Mouse (Mus musculus) common myeloid progenitor, adult 5-6 weeks (primary cell): Measurements from ENCODE around the gene 1110051M20Rik. TPM values are rescaled to one million over a fixed set of nuclear protein-coding genes. Genes with fewer than 3 reads are reported as not detected.
"Not testable (repeated sequence)": the region's sequence is repeated elsewhere in the genome, so short reads cannot be mapped to it uniquely, and the experiment has no call there.

Experiments used
- ATAC-seq: replicated peaks from 2 replicates; pipeline ENCODE4 v1.8.0; 2016; ENCODE audit warnings: low read depth, mild to moderate bottlenecking, moderate TSS enrichment, inconsistent platforms; ENCODE audit not compliant: poor library complexity, severe bottlenecking
- total RNA-seq: library from RNA; stranded (forward); fragments of 200-1000, 187-1606 nt; gene quantifications from 2 replicates; pipeline ENCODE4 v1.2.3, GENCODE M21; 2017

Gene 1110051M20Rik
- 12.2 and 28.9 TPM in 2 replicates for total RNA-seq

DNA sequence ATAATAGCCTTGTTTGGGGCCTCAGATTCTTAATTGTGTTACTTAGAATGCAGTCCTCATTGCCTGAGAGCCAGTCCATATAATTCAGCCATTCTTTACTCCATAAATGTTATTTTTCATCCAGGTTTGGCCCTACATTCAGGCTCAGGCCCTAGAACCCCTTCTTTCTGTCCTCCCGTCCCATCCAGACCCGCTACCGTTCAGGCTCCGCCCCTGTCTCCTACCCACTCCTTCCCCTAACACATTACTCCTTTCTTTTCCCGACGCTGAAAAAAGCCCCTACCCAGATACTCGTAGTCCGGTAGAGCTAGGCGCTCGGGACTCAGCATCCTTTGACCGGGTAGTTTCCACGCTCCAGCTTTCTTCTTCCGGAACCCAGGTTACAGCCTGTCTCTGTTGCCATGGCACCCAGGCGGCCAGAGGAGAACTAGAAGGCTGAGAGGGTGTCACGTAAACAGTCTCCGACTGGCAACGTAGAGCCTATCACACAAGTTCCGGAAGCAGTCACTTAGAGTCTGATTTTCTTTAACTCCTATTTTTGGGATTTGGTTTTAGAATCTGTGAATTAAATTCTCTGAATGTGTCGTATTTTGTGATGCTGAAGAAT, at the start of gene 1110051M20Rik:
1110051M20Rik (minus strand) TSS at position 419 of the 607 bp plus-strand sequence.
- peak; percentile 100 for ATAC-seq

DNA sequence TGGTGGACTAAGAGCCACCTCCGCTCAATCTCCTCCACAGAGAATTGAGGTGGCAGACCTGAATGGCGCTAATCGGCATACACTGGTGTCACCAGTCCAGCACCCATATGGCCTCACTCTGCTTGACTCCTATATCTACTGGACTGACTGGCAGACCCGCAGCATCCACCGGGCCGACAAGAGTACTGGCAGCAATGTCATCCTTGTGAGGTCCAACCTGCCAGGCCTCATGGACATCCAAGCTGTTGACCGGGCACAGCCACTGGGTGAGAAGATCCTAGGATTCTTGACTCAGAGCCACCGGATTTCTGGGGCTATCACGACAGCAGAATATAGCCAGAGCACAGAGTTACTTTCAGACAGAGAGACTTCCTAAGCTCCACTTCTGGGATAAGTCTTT, 49.5 kb upstream of the 1110051M20Rik start:
- ATAC-seq = no peak

DNA sequence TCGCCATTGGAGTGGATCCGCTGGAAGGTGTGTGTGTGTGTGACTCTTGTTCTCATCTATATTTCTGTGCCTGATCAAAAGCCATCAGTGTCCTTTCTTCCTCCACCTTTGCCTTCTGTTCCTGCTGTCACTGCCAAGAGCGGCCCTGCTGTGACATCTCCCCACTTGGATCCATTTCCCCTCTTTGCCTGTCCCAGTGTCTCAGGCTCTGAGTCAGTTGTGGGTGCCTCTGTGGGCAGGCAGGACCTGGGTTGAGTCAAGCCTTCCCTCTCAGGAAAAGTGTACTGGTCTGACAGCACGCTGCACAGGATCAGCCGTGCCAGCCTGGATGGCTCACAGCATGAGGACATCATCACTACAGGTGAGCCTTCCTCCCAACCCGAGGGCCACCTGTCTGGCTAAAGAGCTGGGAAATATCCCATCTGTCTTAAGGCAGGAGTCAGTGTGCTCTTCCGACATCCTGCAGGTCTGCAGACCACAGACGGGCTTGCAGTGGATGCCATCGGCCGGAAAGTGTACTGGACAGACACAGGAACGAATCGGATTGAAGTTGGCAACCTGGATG, 47.6 kb upstream of the 1110051M20Rik start:
- ATAC-seq = no peak

DNA sequence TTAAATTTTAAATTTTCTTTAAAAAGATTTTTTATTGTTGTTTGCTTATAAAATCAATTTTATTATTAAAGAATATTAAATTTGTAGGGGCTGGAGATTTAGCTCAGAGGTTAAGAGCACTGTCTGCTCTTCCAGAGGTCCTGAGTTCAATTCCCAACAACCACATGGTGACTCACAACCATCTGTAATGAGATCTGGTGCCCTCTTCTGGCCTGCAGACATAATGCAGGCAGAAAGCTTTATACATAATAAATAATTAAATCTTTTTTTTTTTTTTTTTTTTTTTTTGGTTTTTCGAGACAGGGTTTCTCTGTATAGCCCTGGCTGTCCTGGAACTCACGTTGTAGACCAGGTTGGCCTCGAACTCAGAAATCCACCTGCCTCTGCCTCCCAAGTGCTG, 42.8 kb upstream of the 1110051M20Rik start:
- ATAC-seq = not testable (repeated sequence)

DNA sequence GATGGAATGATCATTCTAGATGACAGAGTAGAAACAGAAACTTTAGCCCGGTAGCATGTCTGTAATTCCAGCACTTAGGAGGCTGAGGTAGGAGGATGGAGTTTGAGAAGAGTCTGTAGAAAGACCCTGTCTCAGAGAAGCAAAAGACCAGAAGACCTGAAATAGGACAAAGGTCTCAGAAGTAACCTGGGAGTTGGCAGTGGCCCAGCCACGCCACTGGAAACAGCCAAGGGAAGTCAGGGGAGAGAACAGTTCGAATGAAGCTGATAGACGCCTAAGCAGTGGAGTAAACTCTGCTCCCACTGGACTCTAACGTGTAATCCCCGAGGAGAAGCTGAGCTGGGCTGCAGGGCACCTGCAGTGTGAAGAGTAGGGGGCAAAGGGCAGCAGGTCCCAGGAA, 40.8 kb upstream of the 1110051M20Rik start:
- ATAC-seq = no peak

DNA sequence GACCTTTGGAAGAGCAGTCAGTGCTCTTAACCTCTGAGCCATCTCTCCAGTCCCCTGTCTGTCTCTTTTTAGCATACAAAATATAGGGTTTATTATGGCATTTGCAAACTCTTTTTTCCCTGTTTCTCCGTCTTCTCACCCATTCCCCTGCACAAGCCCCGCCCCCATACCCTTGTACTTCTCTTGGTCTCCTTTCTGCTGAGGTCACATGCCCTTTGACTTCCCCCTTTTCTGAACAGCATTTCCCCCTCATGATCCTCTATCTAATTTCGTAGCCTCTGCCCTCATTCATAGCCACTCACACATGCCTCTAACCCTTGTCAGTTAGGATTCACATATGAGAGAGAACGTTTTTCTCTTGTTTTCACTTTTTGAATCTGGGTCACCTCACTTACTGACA, 40.2 kb upstream of the 1110051M20Rik start:
- ATAC-seq = peak; percentile 93

DNA sequence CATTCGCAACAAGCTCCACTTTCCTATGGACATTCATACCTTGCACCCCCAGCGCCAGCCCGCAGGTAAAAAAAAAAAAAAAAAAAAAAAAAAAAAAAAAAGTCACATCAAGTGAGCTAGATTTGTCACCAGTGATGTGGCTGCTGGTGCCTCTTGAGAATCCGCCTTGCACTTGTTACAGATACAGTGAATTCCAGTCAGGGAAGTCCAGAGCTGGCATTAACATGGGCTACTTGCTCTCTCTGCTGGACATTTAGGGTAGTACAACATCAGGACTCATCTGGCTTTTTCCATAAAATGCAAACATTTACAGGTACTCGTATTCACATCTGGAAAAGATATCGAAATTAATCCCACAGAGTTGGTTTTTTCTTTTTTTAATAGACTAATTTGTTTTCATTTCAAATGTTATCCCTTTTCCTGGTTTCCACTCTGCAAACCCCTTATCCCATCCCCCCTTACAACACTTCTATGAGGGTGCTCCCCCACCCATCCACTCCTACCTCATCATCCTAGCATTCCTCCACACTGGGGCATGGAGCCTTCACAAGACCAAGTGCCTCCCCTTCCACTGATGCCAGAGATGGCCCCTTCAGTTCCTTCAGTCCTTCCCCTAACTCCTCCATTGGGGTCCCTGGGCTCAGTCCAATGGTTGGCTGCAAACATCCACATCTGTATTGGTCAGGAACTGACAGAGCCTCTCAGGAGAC, 36.5 kb upstream of the 1110051M20Rik start:
- peak; percentile 67 for ATAC-seq

DNA sequence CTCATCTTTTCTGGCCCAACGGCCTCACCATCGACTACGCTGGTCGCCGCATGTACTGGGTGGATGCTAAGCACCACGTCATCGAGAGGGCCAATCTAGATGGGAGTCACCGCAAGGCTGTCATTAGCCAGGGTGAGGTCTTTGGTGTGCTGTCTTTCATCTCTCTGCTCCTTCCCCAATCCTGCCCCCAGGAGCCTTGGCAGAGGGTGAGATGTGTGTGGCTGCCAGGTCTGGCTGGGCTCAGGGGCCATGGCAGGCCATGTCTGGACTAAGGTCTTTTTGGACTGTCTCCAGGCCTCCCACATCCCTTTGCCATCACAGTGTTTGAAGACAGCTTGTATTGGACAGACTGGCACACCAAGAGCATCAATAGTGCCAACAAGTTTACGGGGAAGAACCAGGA, 35.9 kb upstream of the 1110051M20Rik start:
- ATAC-seq = no peak

DNA sequence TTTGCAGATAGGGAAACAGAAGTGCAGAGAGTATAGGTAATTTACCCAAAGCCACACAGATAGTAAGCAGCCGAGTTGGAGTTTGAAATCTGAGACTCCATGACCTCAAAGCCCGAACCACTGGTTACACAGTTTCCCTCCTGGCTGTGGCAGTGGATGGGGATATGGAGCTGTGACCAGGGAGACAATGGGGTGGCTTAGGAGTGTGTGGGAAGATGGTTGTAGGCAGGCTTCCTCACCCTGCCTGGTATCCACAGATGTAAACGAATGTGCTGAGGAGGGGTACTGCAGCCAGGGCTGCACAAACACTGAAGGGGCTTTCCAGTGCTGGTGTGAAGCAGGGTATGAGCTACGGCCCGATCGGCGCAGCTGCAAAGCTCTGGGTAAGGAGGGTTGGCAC, 32.3 kb upstream of the 1110051M20Rik start:
- no peak for ATAC-seq

DNA sequence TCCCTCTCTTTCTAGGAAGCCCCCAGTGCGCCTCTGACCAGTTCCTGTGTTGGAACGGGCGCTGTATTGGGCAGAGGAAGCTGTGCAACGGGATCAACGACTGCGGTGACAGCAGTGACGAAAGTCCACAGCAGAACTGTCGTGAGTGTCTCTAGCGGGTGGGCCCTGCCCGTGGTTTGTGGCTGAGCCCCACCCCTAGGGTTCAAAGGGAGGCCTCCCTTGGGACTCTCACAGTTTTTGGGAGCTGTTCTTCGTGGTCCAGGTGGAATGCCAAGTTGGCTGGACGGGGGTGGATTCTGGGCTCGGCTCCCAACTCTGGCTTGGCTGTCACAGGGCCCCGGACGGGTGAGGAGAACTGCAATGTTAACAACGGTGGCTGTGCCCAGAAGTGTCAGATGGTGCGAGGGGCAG, 31.8 kb upstream of the 1110051M20Rik start:
- peak; percentile 78 for ATAC-seq

DNA sequence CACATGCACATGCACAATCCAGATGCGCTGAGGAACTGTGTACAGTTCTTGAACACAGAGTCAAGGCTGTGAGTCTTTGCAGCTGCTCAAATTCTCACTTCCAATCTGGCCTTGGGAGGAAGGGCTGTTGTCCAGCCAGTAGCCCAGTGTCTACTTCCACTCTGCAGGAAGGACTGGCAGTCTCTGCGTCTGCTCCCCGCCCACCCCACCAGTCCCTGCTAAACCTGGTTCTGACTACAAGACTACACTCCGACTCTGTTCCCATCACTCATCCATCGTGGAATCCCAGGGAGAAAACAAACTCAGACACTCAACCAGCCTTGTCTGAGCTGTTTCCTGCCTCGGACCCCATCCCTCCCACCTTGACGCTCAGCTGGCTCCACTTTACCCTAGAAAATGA, 31.3 kb upstream of the 1110051M20Rik start:
- ATAC-seq = 0 out of 2 replicates have a peak, but pooled peaks have one; percentile 20

DNA sequence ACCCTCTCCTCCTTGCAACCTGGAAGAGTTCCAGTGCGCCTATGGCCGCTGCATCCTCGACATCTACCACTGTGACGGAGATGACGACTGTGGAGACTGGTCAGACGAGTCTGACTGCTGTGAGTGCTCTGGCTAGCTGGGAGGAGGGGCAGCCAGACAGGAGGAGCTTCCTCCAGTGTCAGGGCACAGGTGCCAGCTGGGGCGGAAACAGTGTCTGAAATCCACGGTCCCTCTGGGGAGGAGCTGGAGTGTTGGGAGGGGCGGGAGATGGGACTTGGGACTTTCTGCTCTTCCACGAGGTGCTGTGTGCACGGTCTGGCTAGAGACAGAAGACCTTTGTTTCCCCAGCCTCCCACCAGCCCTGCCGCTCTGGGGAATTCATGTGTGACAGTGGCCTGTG, 29.9 kb upstream of the 1110051M20Rik start:
- ATAC-seq = no peak

DNA sequence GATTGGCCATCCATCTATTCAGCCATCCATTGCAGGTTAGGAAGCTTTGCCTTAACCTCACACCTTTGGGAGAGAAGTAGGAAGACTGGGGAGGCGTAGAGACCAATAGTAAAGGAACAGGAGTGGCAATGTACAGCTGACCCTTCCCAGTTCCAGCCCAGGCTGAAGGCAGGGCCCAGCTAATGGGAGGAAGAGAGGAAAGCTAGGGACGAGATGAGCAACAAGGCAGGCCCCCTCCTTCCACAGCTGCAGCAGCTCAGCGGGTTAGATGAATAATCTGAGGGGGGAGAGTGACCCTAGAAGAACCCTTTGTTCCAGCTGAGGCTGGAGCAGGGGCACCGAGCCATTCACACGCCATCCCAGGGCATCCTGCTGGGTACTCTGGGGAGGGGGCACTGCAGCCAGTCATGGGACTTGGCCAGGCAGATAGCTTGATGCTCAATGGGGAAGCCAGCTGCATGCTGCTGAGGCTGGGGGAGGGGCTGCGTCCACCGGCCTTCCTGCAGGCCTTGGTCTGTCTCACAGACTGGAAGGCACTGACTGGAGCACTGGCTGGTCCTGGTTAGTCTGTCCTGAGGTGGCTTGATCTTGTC, 25.6 kb upstream of the 1110051M20Rik start:
- no peak for ATAC-seq

DNA sequence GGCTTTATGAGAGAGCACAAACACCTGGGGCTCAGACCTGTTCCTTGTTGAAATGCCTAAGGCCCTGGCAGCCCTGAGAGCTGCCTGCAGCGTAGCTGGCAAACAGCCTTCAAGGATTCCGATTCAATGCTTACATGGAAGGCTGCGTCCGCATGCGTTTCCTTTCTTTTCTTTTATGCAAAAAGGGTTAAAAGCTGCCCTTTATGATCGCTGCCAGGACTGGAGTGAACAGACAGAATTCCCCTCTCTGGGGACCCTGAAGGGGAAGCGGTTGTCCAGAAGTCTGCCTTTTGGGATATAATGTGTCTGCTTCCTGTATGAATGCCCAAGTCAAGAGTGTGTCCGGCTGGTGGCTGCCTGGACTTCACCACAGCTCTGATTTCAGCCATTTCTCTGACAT, 23.1 kb upstream of the 1110051M20Rik start:
- ATAC-seq = no peak

DNA sequence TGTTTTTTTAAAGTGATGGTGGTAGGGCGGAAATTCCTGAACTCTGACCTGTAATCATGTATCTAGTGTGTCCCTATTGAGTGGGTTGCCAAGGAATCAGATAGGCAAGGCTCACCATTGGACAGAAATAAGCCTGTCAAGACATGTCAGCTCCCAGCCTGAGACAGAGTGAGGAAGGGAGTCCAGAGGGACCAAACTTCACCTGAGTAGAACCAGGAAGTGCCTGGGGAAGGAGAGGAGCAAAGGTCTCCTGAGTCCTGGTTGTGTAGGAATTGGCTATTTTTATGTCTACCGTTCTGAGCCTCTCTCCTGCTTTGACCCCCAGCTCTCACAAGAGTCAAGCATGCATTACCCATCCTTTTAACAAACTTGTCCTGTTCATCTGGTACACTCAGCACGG, 21.4 kb upstream of the 1110051M20Rik start:
- no peak for ATAC-seq

DNA sequence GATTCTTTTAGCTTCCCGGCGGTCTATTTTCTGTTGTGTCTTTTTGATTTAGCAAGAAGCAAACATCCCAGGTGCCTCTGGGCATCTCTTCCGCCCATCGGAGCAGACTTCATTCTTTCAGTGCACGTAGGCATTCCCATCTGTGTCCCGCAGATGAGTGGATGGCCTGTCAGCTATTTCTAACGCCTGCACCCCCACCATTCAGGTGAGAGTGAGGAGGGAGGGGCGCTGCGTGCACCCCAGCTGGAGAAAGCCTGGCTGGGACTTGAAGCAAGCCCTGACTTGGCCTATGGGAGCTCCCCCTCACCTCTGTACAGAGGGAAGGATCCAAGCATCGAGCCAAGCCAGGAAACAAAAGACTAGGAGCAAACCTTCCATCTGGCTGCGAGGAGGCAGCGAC, 18.2 kb upstream of the 1110051M20Rik start:
- no peak for ATAC-seq

DNA sequence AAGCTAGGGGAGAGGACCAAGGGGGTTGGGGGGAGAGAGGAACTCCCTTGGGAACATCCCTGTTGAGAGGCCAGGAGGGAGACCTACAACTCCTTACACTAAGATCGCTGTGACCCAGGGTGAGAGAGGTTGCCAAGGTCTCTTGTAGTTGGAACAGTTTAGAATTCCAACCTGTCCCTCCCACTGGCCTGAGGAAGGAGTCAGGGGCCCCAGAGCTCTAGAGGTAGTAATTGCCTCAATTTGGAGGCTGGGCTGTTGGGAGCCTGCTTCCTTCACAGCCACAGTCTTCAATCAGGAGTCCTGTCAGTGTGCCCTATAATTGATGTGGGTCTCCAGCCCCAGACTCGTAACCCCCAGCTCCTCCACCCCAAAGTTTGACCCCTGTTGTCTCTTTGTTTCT, 17.7 kb upstream of the 1110051M20Rik start:
- ATAC-seq = no peak

DNA sequence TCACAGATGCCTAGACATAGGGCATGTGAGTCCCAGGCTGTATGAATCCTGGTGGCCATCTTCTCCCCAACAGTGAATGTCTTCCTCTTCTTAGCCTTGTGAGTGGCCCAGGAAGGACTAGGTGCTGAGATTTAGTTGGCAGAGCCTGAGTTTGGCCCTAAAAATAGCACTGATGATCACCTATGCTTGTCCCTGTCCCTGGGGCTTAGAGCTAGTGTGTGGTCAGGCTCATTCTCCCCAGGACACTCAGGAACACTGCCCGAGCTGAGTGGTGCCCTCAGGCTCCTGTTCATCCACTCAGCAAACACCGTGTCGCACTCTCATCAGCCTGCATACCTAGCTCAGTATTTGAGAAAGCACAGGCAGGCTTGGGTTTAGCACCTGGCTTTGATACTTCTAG, 16.8 kb upstream of the 1110051M20Rik start:
- no peak for ATAC-seq

DNA sequence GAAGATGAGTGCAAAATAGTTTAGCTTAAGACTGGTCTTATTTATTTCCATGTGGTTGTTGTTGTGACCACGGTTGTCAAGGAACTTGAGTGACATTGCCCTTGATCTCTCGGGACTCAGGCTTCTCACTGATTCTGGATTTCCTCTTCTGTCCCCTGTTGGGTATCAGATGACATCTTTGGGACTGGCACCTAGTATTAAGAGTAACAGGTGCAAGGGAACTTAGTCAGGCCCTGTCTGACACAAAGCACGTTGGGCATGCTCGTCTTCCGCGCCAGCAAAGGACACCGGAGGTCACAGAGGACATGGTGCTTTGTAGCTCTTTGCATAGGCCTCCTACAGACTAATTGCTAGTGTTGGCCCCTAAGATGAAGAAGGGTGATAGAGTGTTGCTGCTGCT, 16.3 kb upstream of the 1110051M20Rik start:
- no peak for ATAC-seq

DNA sequence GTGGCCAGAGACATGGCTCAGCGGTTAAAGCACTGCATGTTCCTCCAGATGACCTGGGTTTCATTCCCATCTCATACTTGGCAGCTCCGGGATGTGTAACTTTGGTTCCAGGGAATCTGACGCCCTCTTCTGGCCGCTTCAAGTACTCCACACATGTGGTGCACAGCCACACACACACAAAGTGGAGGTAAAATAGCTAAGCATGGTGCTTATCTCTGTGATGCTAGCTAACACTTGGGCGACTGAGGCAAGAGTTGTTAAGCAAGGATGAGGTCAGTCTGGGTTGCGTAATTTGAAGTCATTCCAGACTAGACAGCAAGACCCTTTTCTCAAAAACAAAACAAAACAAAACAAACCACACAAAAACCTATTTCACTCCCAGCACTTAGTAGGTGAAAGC, 15.6 kb upstream of the 1110051M20Rik start:
- no peak for ATAC-seq

DNA sequence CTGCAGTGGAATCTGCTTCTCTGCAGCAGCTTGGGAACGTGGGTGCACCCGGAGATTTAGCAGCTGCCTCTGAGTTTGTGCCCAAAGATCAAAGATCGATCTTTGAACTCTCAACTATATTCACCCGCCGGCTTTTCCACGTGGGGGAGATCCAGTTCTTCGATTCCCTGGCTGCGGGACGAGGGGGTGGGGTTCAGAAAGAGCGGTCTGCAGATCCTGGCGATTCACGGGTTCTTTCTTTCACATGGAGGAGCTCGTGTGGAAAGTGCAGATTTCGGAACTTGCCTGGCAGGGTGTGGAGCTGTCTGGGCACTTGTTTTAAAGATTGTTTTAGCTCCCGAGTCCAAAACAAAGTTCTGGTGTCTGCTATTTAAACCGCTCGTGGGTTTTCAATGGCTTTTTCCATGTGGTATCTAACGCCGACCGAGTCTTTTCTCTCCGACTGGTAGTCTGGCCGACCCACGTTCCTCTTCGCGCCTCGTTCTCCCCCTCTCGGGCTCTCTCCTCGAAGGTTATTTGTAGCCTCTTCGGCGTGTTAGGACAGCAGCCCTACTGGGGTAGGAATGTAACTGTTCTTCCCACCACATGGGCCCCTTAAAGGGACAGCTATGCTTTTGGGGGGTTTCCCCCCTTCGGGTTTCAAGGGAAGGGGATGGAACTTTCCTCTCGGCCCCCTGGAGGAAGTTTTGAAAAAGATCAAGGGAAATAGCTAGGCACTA, 14.3 kb upstream of the 1110051M20Rik start:
- ATAC-seq = peak; percentile 31
